In genomic region chr7:143832196-143832595, GRCm38 (mm10) we compare ENCODE assay signal across 11 mouse cellular contexts. TPM values are rescaled to one million over a fixed set of nuclear protein-coding genes. Genes with fewer than 3 reads are reported as not detected.
DNase-seq lines count a peak whose midpoint lies in the region; ATAC-seq lines count a peak whose summit lies in the region.
"Had no signal": no experiment of that assay in that cellular context is flagged by ENCODE, and none has a peak within 500 bp of the region (broad histone marks: within the 10 kb centered on the region; RNA-seq: fewer than 3 reads in every experiment).

No protein-coding gene starts in this region.

- no peak for ATAC-seq in forebrain, embryonic 14.5 days
- no peak for ATAC-seq in forebrain, embryonic 16.5 days

- H3K27me3 ChIP-seq in forebrain, embryonic 14.5 days (replicated peaks; ENCODE audit: control insufficient read depth, insufficient read depth, low read length) = no peaks in the 10 kb centered on the region
- no peaks in the 10 kb centered on the region for H3K27me3 ChIP-seq in forebrain, embryonic 16.5 days (replicated peaks; ENCODE audit: control insufficient read depth, insufficient read depth, low read length)
- H3K27me3 ChIP-seq: heart, embryonic 12.5 days; lung, embryonic 15.5 days had no signal

- no peak overlapping the region for H3K4me3 ChIP-seq in forebrain, embryonic 14.5 days (ENCODE audit: low read depth, low read length)
- no peak overlapping the region for H3K4me3 ChIP-seq in forebrain, embryonic 16.5 days (replicated peaks; ENCODE audit: low read length)
- H3K4me3 ChIP-seq: heart, embryonic 12.5 days; lung, embryonic 15.5 days had no signal

- H3K9ac ChIP-seq in forebrain, embryonic 14.5 days (ENCODE audit: low read length) = peak overlapping the region; percentile 13; the same call in 1 of the 2 replicates
- H3K9ac ChIP-seq in forebrain, embryonic 16.5 days (replicated peaks; ENCODE audit: low read depth, low read length) = no peak overlapping the region
- H3K9ac ChIP-seq: heart, embryonic 12.5 days; lung, embryonic 15.5 days had no signal

- DNase-seq in forebrain, embryonic 14.5 days (ENCODE audit: low spot score) = no peak
- peak; percentile 54 for DNase-seq in urinary bladder, postnatal 14 days (ENCODE audit: low spot score)
- no peak for DNase-seq in urinary bladder, adult 2 months (ENCODE audit: low spot score)
- peak; percentile 18 for DNase-seq in lung, postnatal 10 days
- DNase-seq in frontal cortex, adult 2 months (ENCODE audit: extremely low spot score in 1 of 2, low spot score in 1 of 2) = no peak
- no peak for DNase-seq in embryo, embryonic 10 days (ENCODE audit: low spot score)
- DNase-seq in layer of hippocampus, adult 8-10 months (ENCODE audit: low spot score in 2 of 2) = no peak

- WGBS in forebrain, embryonic 14.5 days = 82% methylated on average over 8 of the region's 8 CpGs
- 85% methylated on average over 8 of the region's 8 CpGs for WGBS in forebrain, embryonic 16.5 days

- H3K4me1 ChIP-seq in forebrain, embryonic 14.5 days (ENCODE audit: control insufficient read depth, insufficient read depth, low read length) = peaks cover 13% of the 10 kb centered on the region
- peaks cover 45% of the 10 kb centered on the region for H3K4me1 ChIP-seq in forebrain, embryonic 16.5 days (replicated peaks; ENCODE audit: control insufficient read depth, insufficient read depth, low read length)

- no peak overlapping the region for H3K27ac ChIP-seq in forebrain, embryonic 14.5 days (ENCODE audit: low read depth, low read length)
- no peak overlapping the region for H3K27ac ChIP-seq in forebrain, embryonic 16.5 days (ENCODE audit: low read length)
- H3K27ac ChIP-seq: kidney, postnatal 0 days; lung, embryonic 15.5 days had no signal

- peaks cover 5% of the 10 kb centered on the region for H3K36me3 ChIP-seq in forebrain, embryonic 14.5 days (ENCODE audit: control insufficient read depth, insufficient read depth, low read length)
- peaks cover 2% of the 10 kb centered on the region; the same call in 1 of the 2 replicates for H3K36me3 ChIP-seq in forebrain, embryonic 16.5 days (ENCODE audit: control insufficient read depth, insufficient read depth)

- H3K4me2 ChIP-seq in forebrain, embryonic 14.5 days (ENCODE audit: low read length) = no peak overlapping the region
- no peak overlapping the region for H3K4me2 ChIP-seq in forebrain, embryonic 16.5 days (ENCODE audit: low read length)
- H3K4me2 ChIP-seq: heart, embryonic 12.5 days; lung, embryonic 15.5 days had no signal

- H3K9me3 ChIP-seq in forebrain, embryonic 14.5 days (replicated peaks; ENCODE audit: control insufficient read depth, low read length) = no peaks in the 10 kb centered on the region
- H3K9me3 ChIP-seq in forebrain, embryonic 16.5 days (ENCODE audit: control insufficient read depth, low read length) = no peaks in the 10 kb centered on the region
- H3K9me3 ChIP-seq: heart, embryonic 12.5 days; lung, embryonic 15.5 days had no signal

RNA-seq across cellular contexts. Expression of gene Dhcr7, which starts 9.3 kb away (rescaled TPM):
- polyA plus RNA-seq in forebrain, embryonic 14.5 days (2014; fragmentation: Nextera tagmentation; extraction: Ambion mirVana) = 59.2 and 64.8 TPM in 2 replicates
- polyA plus RNA-seq in forebrain, embryonic 16.5 days (2015; fragmentation: Nextera tagmentation; extraction: Ambion mirVana) = 51.8 and 61.8 TPM in 2 replicates
- 30.5 and 37.0 TPM in 2 replicates for polyA plus RNA-seq in urinary bladder, adult 2 months (2012; rRNA removed)
- 55.5 and 58.7 TPM in 2 replicates for polyA plus RNA-seq in frontal cortex, adult 2 months (2012; rRNA removed)
- 10 to 100 TPM; 42.1 to 48.1 (median 44.7) TPM for total RNA-seq in layer of hippocampus, adult 8-10 months (2022)

RNA-seq across cellular contexts. Expression of gene Nadsyn1, which starts 9.5 kb away (rescaled TPM):
- polyA plus RNA-seq in forebrain, embryonic 14.5 days (2014; fragmentation: Nextera tagmentation; extraction: Ambion mirVana) = 5.2 TPM in 2 replicates
- polyA plus RNA-seq in forebrain, embryonic 16.5 days (2015; fragmentation: Nextera tagmentation; extraction: Ambion mirVana) = 5.7 and 6.1 TPM in 2 replicates
- polyA plus RNA-seq in urinary bladder, adult 2 months (2012; rRNA removed) = 9.7 and 11.3 TPM in 2 replicates
- 7.1 and 7.9 TPM in 2 replicates for polyA plus RNA-seq in frontal cortex, adult 2 months (2012; rRNA removed)
- total RNA-seq in layer of hippocampus, adult 8-10 months (2022) = 10 to 100 TPM in 1 of 4 experiments, 1 to 10 TPM in 3; 6.7 to 12.4 (median 7.3) TPM

RNA-seq across cellular contexts. Expression of gene Gm498, which starts 34.4 kb away (rescaled TPM):
- not detected in 2 replicates for polyA plus RNA-seq in forebrain, embryonic 14.5 days (2014; fragmentation: Nextera tagmentation; extraction: Ambion mirVana)
- polyA plus RNA-seq in forebrain, embryonic 16.5 days (2015; fragmentation: Nextera tagmentation; extraction: Ambion mirVana) = not detected in 2 replicates
- not detected in 2 replicates for polyA plus RNA-seq in urinary bladder, adult 2 months (2012; rRNA removed)
- not detected in 2 replicates for polyA plus RNA-seq in frontal cortex, adult 2 months (2012; rRNA removed)
- total RNA-seq in layer of hippocampus, adult 8-10 months (2022) = not detected
- polyA plus RNA-seq: heart, embryonic 12.5 days; kidney, postnatal 0 days; lung, embryonic 15.5 days had no signal

RNA-seq across cellular contexts. Expression of gene Mrgpre, which starts 47.9 kb away (rescaled TPM):
- 2.6 and 3.6 TPM in 2 replicates for polyA plus RNA-seq in forebrain, embryonic 14.5 days (2014; fragmentation: Nextera tagmentation; extraction: Ambion mirVana)
- polyA plus RNA-seq in forebrain, embryonic 16.5 days (2015; fragmentation: Nextera tagmentation; extraction: Ambion mirVana) = 4.0 and 5.8 TPM in 2 replicates
- 1.2 and 2.1 TPM in 2 replicates for polyA plus RNA-seq in urinary bladder, adult 2 months (2012; rRNA removed)
- 6.2 and 6.3 TPM in 2 replicates for polyA plus RNA-seq in frontal cortex, adult 2 months (2012; rRNA removed)
- total RNA-seq in layer of hippocampus, adult 8-10 months (2022) = 1 to 10 TPM; 5.2 to 7.3 (median 6.9) TPM

Comparison
In these comparisons a context has a peak if more than half of its experiments do, and no peak if none do; other contexts are left out.
1. DNase-seq: peak in urinary bladder, postnatal 14 days (single experiment) and lung, postnatal 10 days (single experiment); none in forebrain, embryonic 14.5 days (single experiment), urinary bladder, adult 2 months (single experiment), frontal cortex, adult 2 months (0 of 2), embryo, embryonic 10 days (single experiment) and layer of hippocampus, adult 8-10 months (0 of 2).